Mouse (Mus musculus) G1E-ER4 (cell line): ENCODE data around the gene H2al2a. TPM values are rescaled to one million over a fixed set of nuclear protein-coding genes. Genes with fewer than 3 reads are reported as not detected.

ENCODE experiments used
- GATA1 ChIP-seq: IDR thresholded peaks from one replicate; pipeline ENCODE4 v1.8.0; 2012; ENCODE audit warnings: low read length, inconsistent platforms
- polyA plus RNA-seq: library from polyadenylated mRNA; stranded (reverse); fragments of >175 nt; gene quantifications from 2 replicates; pipeline ENCODE4 v1.2.3, GENCODE M21; 2012

The H2al2a gene
- polyA plus RNA-seq, 1 experiment, result not detected

- TF ChIP-seq GATA1, result no peak
Observed at GRCm38 (mm10) chr2:18031831-18032537, 35.2 kb upstream of the H2al2a start.

DNA sequence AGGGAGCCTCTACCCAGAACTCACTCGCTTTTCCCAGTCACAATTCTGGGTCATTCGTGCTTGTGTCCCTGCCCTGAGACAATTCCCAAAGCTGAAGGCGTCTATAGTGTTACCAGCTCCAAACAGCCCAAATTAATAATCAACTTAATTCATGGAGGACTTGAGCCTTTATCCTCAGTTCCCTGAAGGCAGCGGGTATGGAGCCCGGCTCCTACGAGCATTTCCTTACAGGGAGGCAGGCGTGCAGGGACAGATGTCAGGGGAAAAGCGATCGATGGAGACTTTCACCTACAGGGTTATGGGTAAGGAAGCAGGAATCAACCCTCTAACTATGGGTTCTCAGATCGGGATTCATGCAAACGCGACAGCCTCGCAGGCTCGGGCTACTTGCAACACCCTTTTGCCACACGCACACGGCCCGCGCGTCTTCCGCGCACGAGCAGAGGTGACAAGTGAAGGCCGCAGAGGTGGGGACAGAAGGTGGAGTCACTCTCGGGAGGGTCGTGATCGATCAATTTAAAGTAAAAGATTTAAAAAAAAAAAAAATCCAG lies 34.6 kb upstream of the H2al2a start:
- TF ChIP-seq GATA1, result no peak

- no peak for TF ChIP-seq GATA1
Observed at GRCm38 (mm10) chr2:18030581-18030980, 33.8 kb upstream of the H2al2a start.

DNA sequence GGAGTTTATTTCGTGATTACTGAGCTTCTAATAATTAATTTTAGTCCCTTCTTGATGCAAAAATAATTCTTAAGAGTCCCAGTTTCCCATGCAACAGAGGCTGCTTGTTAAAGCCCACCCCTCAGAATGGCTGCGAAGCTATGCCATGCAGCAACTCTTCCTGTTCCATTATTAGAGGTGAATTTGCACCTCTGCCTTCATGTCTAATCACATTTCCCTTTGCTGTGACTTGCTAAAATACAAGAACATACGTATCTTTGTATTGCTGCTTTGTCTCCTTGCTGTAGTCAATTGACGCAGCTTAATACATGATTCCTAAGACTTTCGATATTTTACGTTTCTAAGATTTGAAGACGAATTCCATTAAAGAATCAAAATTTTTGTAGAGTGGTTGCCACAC lies 32.9 kb upstream of the H2al2a start:
- no peak for TF ChIP-seq GATA1

DNA sequence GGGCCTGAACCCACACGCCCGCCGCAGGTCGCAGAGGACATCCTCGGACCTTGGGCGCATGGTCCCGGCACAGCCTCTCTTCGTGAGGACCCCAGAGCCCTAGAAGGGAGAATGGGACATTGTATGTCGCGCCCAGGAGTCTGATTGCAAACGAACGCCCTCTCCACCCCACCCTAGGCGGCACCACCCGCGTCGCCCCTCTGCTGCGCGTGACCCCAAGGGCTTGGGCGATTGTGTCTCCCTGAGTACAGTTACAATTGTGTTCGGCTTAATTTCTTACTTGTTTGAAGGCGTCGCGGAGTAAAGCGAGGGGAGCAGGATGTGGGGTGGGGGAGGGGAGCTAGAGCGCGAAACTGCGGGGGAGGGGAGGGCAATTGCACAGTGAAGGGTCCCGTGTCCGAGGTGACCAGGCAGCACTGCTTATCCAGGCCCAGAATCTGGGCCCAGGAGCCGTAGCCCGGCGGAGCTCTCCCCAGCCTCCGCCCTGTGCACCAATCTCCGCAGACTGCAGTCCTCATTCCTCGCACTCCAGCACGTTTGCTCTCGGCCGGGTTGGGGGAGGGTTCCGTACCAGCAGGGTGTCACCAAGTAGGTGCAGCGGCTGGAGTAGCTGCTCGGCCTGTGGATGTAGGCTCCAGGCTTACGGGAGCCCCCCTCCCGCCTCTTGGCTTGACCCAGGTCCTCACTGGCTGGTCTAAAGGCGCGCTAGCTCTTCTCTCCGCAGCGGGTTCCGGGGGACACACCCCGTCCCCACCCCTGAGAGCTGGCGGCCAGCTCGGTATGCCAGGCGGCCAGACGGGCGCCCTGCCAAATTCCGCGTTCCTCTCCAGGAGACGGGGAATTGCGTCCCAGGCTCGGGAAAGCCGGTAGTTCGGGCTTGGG lies 31.6 kb upstream of the H2al2a start:
- TF ChIP-seq GATA1, result no peak

DNA sequence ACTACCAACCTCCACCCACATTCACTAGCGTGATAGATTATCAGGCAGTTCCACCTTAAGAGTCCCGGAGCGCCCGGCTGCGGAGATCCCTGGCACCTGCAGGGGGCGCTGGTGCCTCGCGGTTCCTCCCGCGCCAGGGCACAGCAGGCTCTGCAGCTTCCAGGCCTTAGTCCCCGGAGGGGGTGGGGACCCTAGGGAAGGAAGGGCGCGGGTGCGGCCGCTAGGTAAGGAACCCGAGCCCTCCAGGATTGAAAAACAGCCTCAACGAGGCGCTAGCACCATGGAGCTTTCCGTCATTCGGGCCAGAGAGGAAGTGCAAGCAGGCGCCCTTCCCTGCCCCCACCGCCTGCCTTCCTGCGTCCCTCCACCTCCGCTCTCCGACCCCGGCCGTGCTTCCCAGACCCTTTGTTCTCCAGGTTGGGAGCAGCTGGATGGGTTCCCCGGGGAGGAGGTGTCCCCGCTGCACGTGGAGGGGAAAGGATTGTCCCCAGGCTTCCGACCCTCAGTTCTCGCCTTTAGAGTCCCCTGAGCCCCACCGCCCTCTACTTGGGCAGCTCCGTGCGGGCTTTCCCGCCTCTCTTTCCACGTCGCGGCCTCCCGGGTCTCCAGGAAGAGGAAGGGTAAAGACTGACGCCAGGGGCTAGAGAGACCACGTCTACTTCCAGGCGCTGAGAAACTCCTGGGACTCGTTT lies 30.8 kb upstream of the H2al2a start:
- no peak for TF ChIP-seq GATA1

DNA sequence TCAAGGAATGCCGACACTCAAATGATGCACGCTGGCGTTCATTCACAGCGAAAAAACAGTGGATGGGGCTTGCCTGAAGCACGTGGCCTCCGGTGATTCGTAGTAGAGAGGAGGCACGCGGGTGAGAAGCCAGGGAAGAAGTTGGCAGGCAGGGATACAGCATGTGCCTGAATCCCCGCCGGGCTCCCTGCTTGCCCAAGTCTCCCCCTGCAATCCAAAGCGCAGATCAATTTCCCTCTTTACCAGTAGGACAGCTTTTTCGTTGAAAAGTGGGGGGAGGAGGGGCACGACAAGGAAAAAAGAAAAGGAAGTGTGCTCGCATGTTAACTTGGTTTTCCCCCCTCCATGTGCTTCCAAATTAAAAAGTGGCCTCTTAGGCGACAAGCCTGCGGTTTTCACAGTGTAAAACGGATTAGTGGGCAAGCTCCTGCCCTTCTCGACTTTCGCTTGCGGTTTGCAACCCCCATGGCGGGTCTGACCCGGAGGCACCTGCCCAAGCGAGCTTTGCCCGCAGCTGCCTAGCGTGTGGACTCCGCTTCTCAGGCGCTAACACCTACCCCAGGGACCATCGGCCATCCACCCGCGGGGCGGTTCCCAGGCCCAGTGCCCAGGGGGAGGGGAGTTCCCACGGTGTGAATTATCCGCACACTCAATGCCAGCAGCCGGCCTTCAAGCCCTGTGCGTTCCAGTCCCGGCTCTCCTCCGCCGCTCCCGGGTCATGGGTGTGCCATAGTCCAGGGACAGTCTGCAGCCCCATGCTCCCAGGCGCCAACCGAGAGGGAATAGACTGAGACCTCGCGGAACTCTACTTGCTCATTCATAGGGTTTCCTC lies 29.6 kb upstream of the H2al2a start:
- no peak for TF ChIP-seq GATA1

- no peak for TF ChIP-seq GATA1
Observed at GRCm38 (mm10) chr2:18025781-18026115, 29.0 kb upstream of the H2al2a start.

- TF ChIP-seq GATA1, result no peak
Observed at GRCm38 (mm10) chr2:18025116-18025515, 28.4 kb upstream of the H2al2a start.

DNA sequence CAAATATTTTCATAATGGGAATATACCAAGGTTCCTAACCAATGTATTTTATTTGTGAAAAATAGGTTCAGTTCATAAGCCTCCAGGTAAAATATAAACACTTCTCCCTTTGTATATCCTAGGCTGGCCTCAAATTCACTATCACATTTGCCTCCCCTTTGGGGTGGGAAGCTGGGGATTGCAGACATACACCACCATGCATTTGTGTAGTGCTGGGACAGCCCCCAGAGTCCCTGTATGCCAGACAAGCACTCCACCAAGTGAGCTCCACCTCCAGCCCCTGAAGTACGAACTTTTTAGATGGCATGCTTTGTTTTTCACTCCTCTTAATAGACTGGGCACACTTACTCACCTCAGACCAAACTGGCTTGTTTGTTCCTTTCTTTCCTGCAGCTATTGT lies 26.1 kb upstream of the H2al2a start:
- no peak for TF ChIP-seq GATA1

DNA sequence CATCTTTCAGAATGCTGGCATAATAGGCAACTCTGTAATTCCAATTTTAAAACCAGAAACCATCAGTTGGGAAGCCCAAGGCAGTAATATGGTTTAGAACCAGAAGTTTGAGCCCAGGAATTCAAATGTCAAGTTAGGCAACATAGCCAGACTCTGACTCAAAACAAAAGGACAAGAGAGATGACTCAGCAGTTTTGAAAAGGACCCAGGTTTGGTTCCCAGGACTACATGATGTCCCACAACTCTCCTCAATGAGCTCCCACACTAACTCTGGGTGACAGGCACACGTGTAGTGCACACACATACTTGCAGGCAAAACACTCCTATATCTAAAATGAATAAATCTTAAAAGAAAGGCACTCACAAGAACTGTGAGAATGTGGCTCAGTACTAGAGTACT lies 22.4 kb upstream of the H2al2a start:
- no peak for TF ChIP-seq GATA1

DNA sequence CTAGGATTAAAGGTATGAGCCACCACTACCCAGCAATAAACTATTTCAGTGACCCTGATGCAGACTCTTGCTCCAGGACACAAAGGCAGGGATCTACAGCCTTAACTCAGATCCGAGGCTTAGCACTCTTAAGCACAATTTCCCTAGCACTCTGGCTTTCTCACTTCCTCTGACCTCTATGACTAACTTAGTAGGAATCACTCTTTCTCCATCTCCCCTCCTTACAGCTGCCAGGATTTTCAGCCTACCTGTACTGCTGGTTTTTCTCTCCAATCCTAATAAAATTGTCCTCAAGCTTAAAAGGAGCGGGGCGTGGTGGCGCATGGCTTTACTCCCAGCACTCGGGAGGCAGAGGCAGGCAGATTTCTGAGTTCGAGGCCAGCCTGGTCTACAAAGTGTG lies 20.6 kb upstream of the H2al2a start:
- no peak for TF ChIP-seq GATA1

DNA sequence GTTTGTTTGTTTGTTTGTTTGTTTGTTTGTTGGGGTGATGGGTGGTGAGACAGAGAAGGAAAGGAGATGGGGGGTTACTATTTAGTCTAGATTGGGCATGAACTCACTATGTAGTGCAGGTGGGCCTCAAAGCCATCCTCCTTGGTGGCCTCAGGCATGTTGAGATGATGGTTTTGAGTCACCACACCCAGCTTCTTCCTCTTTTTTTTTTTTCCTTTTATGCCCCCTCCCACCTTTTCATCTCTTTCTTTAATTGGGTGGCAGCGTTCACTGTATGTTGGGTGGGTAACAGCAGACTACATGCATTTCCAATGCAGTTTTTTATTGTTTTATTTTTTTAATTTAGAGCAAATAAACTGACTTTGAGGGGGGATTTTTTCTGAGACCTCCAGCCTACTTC lies 19.9 kb upstream of the H2al2a start:
- TF ChIP-seq GATA1, result no peak

GRCm38 (mm10) chr2:18015581-18015980 lies 18.8 kb upstream of the H2al2a start:
- no peak for TF ChIP-seq GATA1

DNA sequence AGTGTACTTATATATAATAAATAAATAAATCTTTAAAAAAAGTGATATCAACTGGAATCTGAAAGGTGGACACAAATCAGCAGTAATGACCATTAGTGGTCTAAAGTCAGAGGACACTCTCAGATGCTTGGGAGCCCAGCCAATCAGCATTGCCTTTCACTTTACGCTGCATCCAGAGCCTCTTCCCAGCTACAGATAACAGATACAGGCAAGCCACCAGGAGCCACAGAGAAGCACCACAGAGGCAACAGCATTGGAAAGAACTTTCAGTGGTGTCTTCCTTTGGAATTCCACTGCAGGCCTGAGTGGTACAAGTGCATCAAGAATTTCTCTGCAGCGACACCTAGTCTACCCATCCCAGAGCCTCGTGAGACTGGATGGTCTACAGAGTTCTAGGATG lies 16.1 kb upstream of the H2al2a start:
- no peak for TF ChIP-seq GATA1
